Mouse (Mus musculus) cerebellum, postnatal 36 days (tissue): ENCODE results near the gene Crocc.

Experiments used
- DNase-seq, 2 experiments: peaks; one replicate each; pipeline ENCODE4 v3.0.0; 2021 to 2022; ENCODE audit warnings: mixed read lengths in 2 of 2

Crocc gene

DNA sequence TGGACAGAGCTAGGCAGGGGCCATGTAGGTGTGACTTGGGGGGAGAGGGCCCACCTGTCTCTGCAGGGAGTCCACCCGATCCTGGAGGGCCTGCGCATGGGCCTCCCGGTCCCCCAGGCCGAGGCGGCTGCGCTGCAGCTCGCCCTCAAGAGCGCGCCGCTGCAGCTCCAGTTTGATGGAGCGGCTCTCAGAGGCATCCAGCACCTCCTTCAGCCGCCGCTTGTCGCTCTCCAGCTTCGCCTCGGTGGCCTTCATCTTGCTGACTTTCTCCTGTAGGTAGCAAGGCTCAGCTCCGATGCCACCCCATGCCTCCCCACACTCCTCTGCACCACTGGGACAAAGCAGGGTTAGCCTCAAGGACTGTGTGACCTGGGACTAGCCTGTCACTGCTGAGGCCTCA is 40.1 kb downstream of the Crocc start:
- DNase-seq = no peak

DNA sequence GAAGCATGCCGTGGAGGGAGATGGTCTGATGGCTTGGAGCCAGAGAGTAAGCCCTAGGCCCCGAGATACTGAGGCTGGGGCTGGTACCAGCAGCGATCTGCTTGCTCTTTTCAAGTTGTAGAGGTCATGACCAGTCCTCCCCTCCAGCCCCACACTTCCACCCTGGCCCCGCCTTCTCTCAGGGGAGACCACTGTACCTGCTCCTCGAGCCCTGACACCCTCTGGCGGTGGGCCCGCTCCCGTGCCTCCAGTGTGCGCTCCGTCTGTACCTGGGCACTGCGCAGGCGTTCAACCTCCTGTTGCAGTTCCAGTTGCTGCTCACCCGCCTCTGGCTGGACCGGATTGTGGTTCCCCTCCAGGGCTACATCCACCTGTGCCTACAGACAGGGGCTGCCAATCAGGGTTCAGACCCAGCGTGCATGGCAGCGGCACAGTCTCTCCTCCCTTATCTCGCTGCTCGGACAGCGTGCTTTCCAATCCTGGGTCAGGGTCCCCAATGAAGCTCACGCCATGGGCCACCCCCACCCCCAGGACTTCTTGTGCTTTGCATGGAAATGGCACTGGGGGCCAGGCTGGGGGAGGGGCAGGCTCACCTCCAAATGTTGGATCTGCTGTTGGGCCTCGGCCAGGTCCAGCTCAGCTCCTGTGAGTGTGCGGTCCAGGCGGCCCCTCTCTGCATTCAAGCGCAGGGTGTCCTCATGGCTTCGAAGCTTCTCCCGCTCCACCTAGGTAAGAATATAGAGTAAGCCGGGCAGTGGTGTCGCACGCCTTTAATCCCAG is 42.5 kb downstream of the Crocc start:
- no peak for DNase-seq

DNA sequence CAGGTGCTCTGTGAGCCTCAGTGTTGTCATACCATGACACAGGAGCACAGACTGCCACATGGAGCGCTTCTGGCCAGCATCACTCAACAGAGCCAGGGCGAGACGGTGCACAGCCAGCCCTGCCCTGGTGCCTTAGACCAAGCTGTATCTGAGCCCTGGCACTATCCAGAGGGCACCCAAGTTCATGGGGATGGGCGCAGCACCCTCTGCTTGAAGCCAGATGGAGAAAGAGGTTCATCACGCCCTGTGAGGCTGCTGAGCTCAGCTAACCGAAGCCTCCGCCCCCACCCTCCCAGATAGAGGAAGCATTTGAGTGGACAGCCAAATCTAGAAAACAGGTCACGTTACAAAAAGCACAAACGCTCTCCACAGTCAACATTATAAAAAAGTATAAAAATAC is 44.0 kb downstream of the Crocc start:
- DNase-seq = peak in 1 of 2 experiments; percentile 23

DNA sequence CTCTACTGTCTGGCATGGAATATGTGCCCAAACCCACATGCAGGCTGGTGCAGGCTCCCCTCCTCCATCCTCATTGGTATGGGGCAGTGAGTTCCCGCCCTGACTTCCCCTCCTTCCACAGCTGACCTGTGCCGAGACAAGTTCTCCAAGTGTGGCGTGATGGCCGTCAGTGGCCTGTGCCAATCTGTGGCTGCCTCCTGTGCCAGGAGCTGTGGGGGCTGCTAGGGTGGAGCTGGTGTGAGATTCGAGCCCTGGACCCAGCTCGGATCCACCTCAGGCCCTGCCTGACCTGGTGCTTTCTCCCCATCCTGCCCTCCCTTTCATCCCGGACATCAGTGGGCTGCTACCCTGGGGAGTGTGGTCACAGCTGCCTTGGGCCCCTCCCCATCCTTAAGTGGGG is 45.0 kb downstream of the Crocc start:
- DNase-seq = peak in 1 of 2 experiments; percentile 3

DNA sequence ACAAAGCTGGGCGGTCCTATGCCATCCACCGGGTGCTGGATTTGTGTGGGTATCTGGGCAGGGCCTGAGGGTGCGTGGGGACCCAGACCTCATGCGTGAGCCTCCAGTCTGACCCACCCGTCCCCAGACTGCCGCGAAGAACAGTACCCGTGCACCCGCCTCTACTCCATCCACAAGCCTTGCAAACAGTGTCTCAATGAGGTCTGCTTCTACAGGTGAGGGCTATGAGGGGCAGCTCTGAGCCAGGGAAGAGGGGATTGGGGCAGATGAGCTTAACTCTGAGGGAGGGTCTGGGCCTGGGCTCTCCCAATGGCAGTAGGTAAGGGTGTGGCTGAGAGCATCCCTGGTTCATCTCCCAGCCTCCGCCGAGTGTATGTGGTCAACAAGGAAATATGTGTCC is 45.5 kb downstream of the Crocc start:
- DNase-seq = peak in 1 of 2 experiments; percentile 3

DNA sequence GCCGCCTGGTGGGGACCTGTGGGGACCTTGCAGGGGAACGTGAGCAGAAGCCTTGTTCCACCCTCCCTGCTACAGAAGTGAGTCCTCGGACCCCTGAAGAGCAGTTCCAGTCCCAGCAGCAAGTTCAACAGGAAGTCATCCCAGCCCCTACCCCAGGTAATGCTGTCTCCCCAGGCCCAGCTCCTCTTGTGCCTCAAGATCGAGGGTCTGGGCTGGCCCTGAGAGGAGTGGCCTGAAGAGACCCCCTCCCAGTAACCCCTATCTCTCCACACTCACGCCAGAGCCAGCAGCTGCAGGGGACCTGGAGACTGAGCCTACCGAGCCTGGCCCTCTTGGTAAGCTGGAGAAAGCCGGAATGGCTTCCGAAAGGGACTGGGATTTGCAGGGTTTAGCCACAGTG is 46.2 kb downstream of the Crocc start:
- DNase-seq = no peak

DNA sequence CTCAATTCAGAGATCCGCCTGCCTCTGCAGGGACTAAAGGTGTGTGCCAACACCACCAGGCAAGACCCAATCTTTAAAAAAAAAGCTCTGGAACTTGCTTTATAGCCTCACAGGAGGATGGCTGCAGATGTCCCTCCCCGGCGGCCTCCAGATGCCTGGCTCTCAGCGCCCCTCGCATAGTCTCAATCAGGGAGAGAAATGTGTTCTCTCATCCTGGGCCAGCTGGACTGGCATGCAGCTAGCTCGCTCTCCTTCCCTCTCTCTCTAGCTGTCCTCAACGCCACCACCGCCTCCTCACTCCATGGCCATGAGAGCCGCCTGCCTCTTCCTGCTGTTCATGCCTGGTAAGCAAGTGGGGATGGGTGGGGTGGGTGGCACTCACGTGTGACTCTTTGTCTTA is 47.8 kb downstream of the Crocc start:
- DNase-seq = no peak

DNA sequence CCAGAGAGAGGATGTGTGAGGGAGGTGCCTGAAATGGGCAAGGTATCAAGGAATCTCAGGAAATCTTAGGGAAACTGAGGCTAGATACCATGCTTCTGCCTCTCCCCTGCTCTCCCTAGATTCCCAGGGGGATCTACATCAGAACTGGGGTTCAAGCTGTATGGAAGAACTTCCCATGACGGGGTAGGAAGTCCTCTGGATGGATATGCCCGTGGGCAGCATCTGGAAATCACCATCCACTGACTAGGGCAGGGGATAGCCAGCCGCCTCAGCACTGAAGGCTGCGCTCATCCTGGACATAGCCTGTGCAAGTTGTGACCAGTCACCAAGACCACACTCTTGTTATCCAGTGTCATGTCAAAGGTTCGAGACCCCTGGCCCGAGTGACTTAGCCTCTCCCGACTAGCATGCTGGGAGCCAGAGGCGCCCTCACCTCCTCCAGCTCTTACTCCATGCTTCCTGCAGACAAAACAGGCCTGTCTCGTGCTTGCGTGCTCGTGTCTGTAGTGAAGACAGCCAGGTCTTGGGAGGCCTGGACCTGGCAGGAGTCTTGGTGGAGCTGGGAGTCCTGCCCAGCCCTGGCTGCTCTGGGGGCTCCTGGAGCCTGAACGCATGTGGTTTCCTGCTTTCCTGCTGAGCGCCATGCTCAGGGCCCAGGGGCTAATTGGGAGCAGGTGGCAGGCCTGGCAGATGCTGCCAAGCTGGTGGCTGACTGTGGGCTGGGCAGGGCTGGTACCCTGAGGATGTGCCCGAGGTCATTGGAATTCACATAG is 48.6 kb downstream of the Crocc start:
- peak; percentile 60 to 70 for DNase-seq

DNA sequence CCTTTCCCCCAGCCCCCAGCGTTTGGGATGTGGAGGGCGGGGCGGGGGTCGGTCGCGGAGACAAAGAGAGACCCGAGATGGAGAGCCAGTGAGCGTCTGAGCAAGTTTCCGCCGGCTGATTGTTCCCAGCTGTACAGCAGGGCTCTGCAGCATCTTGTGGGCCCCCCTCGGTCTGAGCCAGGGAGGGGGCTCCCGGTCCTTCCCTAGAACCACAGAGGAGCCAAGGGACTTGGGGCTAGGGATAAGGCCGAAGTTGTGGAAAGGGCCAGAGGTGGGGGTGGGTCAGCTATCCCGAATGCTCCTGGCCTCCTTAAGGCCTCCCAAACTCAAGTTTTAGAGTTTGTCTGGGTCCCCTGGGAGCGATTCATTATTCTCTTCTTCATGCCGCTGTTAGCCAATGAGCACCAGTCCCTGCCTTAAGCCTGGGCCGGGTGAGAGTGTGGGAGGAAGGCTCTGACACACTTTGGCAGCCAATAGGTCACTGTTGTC is 49.4 kb downstream of the Crocc start:
- no peak for DNase-seq

DNA sequence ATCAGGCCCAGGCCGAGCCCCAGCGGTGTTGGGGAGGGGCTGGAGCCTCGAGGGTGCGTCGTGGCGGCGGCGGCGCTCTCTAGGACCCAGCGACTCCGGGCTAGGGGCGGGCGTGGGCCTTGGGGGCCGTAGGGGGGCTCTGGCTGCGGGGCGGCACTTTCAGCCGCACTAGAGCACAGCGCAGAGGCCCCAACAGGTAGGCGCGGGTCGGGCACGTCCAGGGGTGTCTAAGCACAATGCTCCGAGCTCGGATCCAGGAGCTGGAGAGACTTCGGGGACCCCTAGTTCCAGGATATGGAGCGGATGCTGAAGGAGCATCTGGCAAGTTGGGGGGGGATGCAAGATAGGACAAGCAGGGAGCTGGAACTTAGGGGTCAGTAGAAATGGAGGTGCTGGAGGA is 49.8 kb downstream of the Crocc start:
- no peak for DNase-seq

DNA sequence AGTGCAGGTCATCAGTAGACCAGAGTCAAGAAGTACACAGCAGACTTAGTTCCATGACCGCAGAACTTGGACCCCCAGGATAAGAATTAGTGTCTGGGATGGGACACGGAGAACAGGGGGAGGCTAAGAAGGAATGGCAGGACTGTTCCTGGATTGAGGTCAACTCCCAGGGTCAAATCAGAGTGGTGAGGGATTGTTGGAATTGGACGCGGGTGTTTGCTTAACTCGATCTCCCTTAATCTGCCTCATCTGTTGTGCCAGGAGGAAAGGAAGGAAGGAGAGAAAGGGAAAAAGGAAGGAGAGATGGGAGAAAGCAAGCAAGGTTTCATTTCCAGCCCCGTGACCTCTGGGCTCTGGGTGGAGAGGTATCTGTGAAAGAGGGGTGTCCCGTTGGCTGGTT is 50.2 kb downstream of the Crocc start, which contains the start of gene Mfap2:
Gene Mfap2, plus strand, starts transcription at position 301 of the 400 bp plus-strand sequence.
- DNase-seq = no peak

DNA sequence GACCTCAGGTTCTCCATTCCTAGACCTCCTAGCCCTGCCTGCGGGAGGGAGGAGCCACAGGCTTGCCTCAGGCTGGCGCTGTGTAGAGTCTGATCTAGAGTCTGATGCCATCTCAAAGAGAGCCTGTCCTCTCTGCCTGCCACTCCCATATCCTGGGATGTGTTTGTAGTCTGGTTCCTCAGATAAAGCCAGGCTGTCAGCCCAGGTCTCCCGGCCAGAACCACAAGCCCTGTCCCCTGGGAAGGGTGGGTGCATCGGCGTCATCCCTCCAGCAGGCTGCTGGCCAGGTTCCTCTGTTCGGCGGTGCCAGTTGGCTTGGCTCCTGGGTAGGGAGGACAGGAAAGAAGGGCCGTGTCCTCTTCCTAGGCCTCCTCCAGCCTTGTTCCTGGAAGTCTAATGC is 52.3 kb downstream of the Crocc start:
- peak; percentile 46 to 56 for DNase-seq

DNA sequence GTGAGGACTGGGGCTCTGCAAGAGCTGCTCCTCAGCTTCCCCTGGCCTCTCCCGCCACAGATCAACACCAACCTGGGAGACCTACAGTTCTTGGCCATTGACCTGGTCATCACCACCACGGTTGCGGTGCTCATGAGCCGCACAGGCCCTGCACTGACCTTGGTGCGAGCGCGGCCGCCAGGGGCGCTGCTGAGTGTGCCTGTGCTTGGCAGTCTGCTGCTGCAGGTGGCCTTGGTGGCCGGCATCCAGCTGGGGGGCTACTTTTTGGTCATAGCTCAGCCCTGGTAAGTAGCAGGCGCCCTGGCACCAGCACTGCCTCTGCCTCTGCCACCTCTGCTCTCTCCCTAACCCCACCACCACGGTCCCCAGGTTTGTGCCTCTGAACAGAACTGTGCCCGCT is 54.4 kb downstream of the Crocc start:
- peak; percentile 65 to 76 for DNase-seq

DNA sequence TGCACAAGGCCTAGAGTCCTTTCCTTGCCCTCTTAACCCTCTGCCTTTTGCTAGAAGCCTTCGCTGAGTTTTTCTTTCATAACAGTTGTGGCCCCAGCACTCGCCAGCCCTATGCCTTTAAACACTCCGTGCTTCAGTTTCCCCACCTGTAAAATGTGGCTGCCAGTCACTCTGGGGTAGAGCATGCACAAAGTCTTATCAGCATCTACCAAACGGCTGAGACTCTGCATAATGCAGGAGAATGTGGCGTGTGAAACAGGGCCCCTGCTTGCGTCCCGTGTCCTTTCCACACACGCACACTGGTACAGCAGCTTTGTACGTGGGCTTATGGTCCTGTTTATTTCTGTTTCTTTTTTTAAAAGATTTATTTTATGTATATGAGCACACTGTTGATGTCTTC is 63.5 kb downstream of the Crocc start:
- no peak for DNase-seq

DNA sequence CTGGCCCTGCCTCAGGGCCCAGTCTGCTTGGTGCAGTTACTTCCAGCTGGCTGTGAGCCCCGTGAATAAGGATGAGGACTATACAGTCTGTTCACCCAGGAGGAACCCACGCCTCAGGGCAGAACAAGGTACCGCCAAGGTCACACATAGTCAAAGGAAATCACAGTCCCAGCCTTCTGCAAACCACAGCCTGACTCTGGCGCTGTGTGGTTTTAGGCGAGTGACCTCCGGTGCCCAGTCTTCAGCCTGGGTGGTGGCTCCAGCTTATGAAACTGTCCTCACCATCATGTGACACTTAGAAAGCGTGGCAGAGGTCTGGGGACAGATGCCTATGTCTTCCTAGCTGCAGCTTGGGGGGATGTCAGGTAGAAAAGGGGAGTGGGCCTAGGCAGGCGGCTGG is 64.5 kb downstream of the Crocc start:
- DNase-seq = no peak

DNA sequence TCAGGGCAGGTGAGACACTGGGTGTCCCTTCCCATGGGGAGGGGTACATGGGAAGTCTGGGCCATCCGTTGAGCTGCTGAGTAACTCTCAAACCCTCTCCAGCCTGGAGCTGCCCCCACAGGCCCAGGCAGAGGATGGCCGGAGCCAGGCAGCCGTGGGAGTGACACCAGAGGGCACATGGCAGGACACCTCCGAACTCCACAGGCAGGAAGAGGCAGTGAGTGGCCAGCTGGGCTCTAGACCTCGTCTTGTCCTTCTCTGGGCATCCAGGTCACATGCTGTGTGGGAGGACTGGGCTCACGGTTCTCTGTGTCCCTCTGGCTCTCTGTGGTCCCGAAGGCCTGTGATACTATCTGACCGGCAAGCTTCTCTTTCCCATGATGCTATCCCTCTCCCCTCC is 66.5 kb downstream of the Crocc start:
- no peak for DNase-seq

DNA sequence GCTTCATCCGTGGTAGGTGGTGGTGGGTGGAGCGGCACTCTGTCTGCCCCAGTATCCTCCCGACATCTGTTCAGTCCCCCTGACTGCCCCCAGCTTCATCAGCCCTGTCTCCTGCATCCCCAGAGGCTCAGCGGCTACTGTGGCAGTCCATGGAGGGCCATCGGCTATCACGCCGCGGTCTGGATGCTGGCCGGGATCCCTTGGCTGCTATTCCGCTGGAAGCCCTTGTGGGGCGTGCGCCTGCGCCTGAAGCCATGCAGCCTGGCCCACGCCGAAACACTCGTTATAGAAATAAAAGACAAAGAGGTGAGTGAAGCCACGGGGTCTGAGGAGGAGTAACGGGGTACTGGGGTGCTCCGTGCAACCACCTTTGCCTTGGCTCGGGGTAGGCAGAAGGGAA is 68.1 kb downstream of the Crocc start:
- peak; percentile 48 to 68 for DNase-seq

DNA sequence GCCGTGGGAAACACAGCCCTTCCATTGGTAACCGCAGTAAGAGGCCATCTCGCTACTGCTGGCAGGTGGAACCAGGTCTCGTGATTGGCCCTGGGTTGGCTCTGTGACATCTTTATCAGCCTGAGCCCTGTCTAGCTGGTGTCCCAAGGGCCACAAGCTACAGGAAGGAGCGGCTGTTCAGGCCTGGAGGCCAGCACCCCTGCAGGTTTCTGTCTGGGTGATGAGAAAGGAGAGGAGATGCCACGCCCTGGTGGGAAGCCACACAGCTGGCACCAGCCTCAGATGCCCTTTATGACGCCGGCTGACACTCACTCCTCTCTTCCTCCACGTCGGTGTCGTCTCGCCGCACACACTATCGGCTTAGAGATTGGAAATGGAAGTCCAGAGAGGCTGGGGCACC is 70.9 kb downstream of the Crocc start:
- DNase-seq = no peak

DNA sequence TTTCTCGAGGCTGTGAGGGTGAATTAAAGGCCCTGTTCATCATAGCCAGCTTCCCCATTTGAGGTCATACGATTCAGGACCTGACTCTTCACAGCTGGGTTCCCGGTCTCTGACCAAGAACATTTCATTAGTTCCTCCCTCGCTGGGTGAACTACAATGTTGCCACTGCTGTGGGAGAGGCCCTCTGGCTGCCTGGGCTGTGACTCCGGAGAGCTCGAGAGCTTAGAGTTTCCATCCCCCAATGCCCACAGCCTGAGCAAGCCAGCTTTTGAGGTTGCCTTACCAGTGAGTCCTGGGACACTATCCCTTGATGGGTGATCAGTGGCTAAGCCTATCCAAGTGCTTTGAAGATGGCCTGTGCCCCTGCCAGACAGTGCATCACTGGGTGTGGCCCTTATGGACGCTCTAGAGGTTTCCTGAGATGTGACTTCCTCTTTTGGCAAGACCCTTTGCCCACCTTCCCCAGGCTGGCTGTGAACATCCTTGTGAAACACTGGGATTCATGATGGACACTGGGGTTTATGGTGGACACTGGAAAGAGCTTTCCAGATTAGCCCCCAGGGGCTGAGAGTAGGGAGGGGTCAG is 71.6 kb downstream of the Crocc start:
- DNase-seq = no peak

DNA sequence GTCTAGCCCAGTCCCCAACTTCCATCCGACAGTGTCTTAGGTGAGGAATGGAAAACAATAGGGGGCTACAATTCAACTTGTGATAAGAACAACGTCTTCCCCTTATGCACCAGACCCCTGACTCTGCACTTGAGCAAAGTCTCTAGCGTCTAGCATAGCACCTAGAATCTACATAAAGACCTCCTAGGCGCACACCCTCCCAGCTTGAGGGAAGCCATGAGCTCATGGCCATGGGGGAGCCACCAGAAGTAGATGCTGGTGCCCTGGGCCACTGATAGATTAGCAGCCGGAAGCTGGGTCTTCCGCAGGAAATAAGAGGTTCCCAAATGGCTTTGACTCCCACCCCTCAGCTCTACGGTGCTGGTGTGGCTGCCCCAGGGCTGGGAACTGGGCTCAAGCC is 72.9 kb downstream of the Crocc start:
- DNase-seq = no peak

DNA sequence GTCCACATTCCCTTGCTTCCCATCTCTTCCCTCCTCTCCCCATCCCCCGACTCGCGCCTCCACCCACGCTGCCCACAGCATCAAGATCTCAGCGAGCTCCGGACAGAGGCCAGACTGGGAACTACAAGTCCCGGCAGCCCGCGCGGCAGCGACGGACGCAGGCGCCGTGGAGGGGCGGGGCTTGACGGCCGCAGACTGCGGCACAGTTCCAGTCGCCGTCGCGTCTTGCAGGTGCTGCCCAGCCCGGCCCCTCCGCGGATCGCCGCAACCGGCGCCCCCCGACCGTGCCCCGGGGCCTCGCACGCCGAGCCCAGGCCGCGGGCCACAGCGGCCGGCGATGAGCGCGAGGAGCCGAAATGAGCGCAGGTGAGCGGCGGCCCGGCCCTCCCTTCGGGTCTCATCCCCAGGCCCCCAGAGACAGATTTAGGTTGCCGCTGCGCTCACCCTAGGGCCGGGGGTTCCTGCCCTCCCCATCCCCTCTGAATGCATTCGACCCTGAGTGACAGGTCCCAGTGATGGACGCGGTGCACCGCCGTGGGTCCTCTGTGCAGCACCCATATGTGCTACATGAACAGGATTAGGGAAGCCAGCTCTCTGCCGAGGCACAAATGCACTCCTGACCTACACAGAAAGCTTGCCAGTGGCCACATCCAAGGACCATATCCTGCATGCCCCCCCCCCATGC is 73.5 kb downstream of the Crocc start, which contains the start of gene Atp13a2:
Gene Atp13a2, plus strand, starts transcription at position 163 of the 685 bp plus-strand sequence.
- peak; percentile 95 to 96 for DNase-seq

DNA sequence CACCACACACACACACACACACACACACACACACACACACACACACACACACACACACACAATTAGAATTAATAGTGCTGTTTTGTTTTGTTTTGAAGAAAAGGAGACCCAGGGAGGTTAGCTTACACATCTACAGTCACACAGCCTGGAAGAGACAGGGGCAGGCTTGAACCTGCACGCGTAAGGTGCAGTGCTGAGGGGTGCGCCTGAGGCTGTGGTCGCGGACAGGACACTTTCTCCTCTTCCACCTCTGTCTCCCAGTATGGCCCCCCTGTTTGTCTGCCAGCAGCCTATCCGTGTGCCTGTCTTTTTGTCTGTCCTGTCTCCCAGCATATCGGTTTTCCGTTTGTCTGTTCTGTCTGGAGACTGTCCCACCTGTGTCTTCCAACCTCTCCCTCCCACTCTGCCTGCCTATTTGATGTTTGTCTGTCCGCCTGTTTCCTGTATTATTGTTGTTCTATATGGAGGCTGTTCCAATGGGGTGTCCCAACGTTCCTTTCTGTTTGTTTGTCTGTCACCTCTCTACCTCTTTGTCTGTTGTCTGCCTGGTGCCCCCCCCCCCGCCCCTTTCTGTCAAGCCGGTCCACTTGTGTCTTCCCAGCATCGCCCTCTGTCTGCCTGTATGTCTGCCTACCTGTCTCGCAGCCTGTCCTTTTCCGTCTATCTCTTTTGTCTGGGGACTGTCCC is 74.2 kb downstream of the Crocc start:
- no peak for DNase-seq
